Mouse (Mus musculus) right cerebral cortex, postnatal 25 days (tissue): ENCODE measurements around the gene Ndufa13.
"Not testable (repeated sequence)": the region's sequence is repeated elsewhere in the genome, so short reads cannot be mapped to it uniquely, and the experiment has no call there.

Experiments used
- DNase-seq: peaks from one replicate; pipeline ENCODE4 v3.0.0; 2022

Gene Ndufa13

GRCm38 (mm10) chr8:69902163-69903062 lies at the start of gene Ndufa13, which contains the start of the genes Tssk6 and Yjefn3:
Gene Ndufa13, minus strand, starts transcription at chr8:69902558.
Gene Tssk6, plus strand, starts transcription at chr8:69902184.
Gene Yjefn3, minus strand, starts transcription at chr8:69902712.
- no peak for DNase-seq

- DNase-seq, result no peak
Measured at GRCm38 (mm10) chr8:69950300-69950699, 47.9 kb upstream of the Ndufa13 start.

- not testable (repeated sequence) for DNase-seq
Measured at GRCm38 (mm10) chr8:69942495-69942894, 40.1 kb upstream of the Ndufa13 start.

- no peak for DNase-seq
Measured at GRCm38 (mm10) chr8:69940386-69940785, 38.0 kb upstream of the Ndufa13 start.

GRCm38 (mm10) chr8:69939633-69940032 lies 37.3 kb upstream of the Ndufa13 start:
- no peak for DNase-seq

GRCm38 (mm10) chr8:69938245-69938982 lies 36.1 kb upstream of the Ndufa13 start:
- DNase-seq, result no peak

GRCm38 (mm10) chr8:69937466-69937865 lies 35.1 kb upstream of the Ndufa13 start:
- DNase-seq, result no peak

GRCm38 (mm10) chr8:69936050-69936794 lies 33.9 kb upstream of the Ndufa13 start:
- DNase-seq, result no peak

- no peak for DNase-seq
Measured at GRCm38 (mm10) chr8:69935431-69935830, 33.1 kb upstream of the Ndufa13 start.

- no peak for DNase-seq
Measured at GRCm38 (mm10) chr8:69934582-69934981, 32.2 kb upstream of the Ndufa13 start.

GRCm38 (mm10) chr8:69933811-69934210 lies 31.5 kb upstream of the Ndufa13 start:
- DNase-seq, result no peak

- no peak for DNase-seq
Measured at GRCm38 (mm10) chr8:69926901-69927300, 24.5 kb upstream of the Ndufa13 start.

- no peak for DNase-seq
Measured at GRCm38 (mm10) chr8:69923986-69924385, 21.6 kb upstream of the Ndufa13 start.

GRCm38 (mm10) chr8:69921141-69921540 lies 18.8 kb upstream of the Ndufa13 start:
- no peak for DNase-seq

- no peak for DNase-seq
Measured at GRCm38 (mm10) chr8:69919876-69920662, 17.7 kb upstream of the Ndufa13 start.

GRCm38 (mm10) chr8:69919010-69919409 lies 16.7 kb upstream of the Ndufa13 start:
- peak; percentile 64 for DNase-seq

- DNase-seq, result no peak
Measured at GRCm38 (mm10) chr8:69918506-69918905, 16.1 kb upstream of the Ndufa13 start.

- DNase-seq, result peak; percentile 34
Measured at GRCm38 (mm10) chr8:69915748-69916147, 13.4 kb upstream of the Ndufa13 start.

GRCm38 (mm10) chr8:69914526-69914925 lies 12.2 kb upstream of the Ndufa13 start:
- DNase-seq, result no peak

- no peak for DNase-seq
Measured at GRCm38 (mm10) chr8:69912478-69913074, 10.2 kb upstream of the Ndufa13 start.

GRCm38 (mm10) chr8:69911917-69912316 lies 9.6 kb upstream of the Ndufa13 start:
- no peak for DNase-seq

- no peak for DNase-seq
Measured at GRCm38 (mm10) chr8:69907106-69907505, 4.7 kb upstream of the Ndufa13 start.
